Mouse (Mus musculus): Measurements from ENCODE around the gene Pds5b. TPM values are rescaled to one million over a fixed set of nuclear protein-coding genes. Genes with fewer than 3 reads are reported as not detected.
"Not testable (repeated sequence)": the region's sequence is repeated elsewhere in the genome, so short reads cannot be mapped to it uniquely, and the experiment has no call there.

The Pds5b gene
- 17.6 and 18.7 TPM in 2 replicates for polyA plus RNA-seq (2012; rRNA removed)

DNA sequence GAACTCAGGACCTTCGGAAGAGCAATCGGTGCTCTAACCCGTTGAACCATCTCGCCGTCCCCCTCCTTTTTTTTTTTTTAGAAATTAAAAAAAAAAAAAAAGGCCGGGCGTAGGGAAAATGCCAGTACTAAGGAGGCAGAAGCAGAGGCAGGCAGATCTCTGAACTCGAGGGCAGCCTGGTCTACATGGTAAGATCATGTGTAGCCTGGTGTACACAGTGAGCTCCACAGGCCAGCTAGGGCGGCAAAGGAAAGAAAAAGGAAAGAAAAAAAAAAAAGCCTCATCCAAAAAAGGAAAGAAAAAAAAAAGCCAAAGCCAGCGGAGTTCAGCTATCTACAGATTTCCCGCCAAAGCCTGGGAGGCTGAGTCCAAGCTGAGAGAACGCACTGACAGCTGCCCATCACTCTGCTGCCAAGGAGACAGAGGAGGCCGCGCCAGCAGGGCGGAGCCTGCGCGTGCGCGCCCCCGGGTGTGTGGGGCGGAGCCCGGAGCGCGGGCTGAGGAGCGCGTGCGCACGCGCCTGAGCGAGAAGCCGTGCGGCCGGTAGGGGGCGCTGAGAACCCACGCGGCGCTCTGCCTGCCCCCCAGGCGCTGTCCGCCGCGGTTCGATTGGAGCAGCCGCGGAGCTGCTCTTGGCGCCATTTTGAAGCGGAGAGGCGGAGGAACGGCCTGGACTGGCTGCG, at the start of gene Pds5b:
Pds5b (plus strand) TSS at position 587 of the 683 bp plus-strand sequence.
- no peaks in the 10 kb centered on the region for H3K27me3 ChIP-seq (ENCODE audit: control insufficient read depth, insufficient read depth, low read length)
- no peaks in the 10 kb centered on the region for H3K4me1 ChIP-seq (replicated peaks; ENCODE audit: control insufficient read depth, insufficient read depth, low read length)
- 15% methylated on average over 47 of the region's 49 CpGs for WGBS
- peak; percentile 71 for TF ChIP-seq POLR2A (IDR thresholded peaks at IDR 0.05; ENCODE audit: control insufficient read depth, extremely low read depth, insufficient read depth, low read length, poor library complexity)
- peak; percentile 100 for TF ChIP-seq CTCF (IDR thresholded peaks at IDR 0.05; ENCODE audit: borderline replicate concordance, control insufficient read depth, extremely low read depth, insufficient read depth, low read length, poor library complexity)
- H3K36me3 ChIP-seq (ENCODE audit: control insufficient read depth, insufficient read depth, low read length): no peaks in the 10 kb centered on the region
- peak within 1 kb of the TSS; percentile 97 for H3K4me3 ChIP-seq (ENCODE audit: control insufficient read depth, insufficient read depth, low read length)
- peak within 1 kb of the TSS; percentile 25; the same call in 1 of the 2 replicates for H3K27ac ChIP-seq (ENCODE audit: control insufficient read depth, insufficient read depth, low read length)
- peak; percentile 91 for DNase-seq

DNA sequence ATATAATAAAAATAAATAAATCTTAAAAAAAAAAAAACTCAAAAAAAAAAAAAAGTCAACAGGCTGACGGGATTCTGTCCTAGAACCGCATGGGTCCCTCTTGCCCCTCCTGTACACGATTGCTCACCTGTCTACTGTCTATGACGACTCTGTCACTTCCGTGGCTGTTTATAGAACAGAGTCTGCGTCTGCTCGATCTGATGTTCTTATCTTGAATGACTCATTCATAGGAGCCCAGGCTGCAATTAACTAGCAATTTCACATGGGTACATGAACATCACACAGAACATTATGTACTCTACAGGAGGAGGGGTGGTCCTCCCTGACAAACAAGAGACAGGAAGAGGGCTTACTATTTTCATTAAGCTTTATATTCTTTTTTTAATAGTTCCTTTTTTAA, 48.0 kb upstream of the Pds5b start:
- DNase-seq: no peak
- H3K27ac ChIP-seq (ENCODE audit: control insufficient read depth, insufficient read depth, low read length): no peak overlapping the region
- no peaks in the 10 kb centered on the region for H3K4me1 ChIP-seq (replicated peaks; ENCODE audit: control insufficient read depth, insufficient read depth, low read length)
- no peaks in the 10 kb centered on the region for H3K36me3 ChIP-seq (ENCODE audit: control insufficient read depth, insufficient read depth, low read length)
- H3K4me3 ChIP-seq (ENCODE audit: control insufficient read depth, insufficient read depth, low read length): no peak overlapping the region
- TF ChIP-seq CTCF (IDR thresholded peaks at IDR 0.05; ENCODE audit: borderline replicate concordance, control insufficient read depth, extremely low read depth, insufficient read depth, low read length, poor library complexity): no peak
- TF ChIP-seq POLR2A (IDR thresholded peaks at IDR 0.05; ENCODE audit: control insufficient read depth, extremely low read depth, insufficient read depth, low read length, poor library complexity): no peak
- H3K27me3 ChIP-seq (ENCODE audit: control insufficient read depth, insufficient read depth, low read length): no peaks in the 10 kb centered on the region
- 96% methylated on average over 7 of the region's 7 CpGs for WGBS

DNA sequence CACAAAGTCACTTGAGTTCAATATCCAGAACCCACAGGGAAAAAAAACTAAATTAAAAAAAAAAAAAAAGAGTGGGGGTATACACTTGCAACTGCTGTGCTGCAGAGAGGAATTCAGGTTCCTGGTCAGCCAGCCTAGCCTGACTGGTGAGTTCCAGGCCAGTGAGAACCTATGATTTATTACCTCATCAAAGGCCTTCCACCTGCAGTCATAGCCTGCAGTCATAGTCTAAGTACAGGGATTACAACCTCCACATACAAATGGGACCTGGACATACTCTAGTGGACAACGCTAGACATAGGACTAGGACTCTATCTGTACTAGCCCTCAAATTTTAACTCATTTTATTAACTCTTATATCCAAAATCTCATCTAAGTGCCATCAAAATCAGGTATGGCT, 44.3 kb upstream of the Pds5b start:
- 0 out of 2 replicates have a peak, but pooled peaks cover under 1% of the 10 kb centered on the region for H3K36me3 ChIP-seq (ENCODE audit: control insufficient read depth, insufficient read depth, low read length)
- WGBS: 98% methylated on average over 1 of the region's 1 CpGs
- H3K4me1 ChIP-seq (replicated peaks; ENCODE audit: control insufficient read depth, insufficient read depth, low read length): no peaks in the 10 kb centered on the region
- no peak for DNase-seq
- no peak for TF ChIP-seq POLR2A (IDR thresholded peaks at IDR 0.05; ENCODE audit: control insufficient read depth, extremely low read depth, insufficient read depth, low read length, poor library complexity)
- TF ChIP-seq CTCF (IDR thresholded peaks at IDR 0.05; ENCODE audit: borderline replicate concordance, control insufficient read depth, extremely low read depth, insufficient read depth, low read length, poor library complexity): no peak
- no peaks in the 10 kb centered on the region for H3K27me3 ChIP-seq (ENCODE audit: control insufficient read depth, insufficient read depth, low read length)
- H3K4me3 ChIP-seq (ENCODE audit: control insufficient read depth, insufficient read depth, low read length): no peak overlapping the region
- H3K27ac ChIP-seq (ENCODE audit: control insufficient read depth, insufficient read depth, low read length): no peak overlapping the region

GRCm38 (mm10) chr5:150629692-150630091, 43.8 kb upstream of the Pds5b start:
- H3K27me3 ChIP-seq (ENCODE audit: control insufficient read depth, insufficient read depth, low read length): no peaks in the 10 kb centered on the region
- H3K4me3 ChIP-seq (ENCODE audit: control insufficient read depth, insufficient read depth, low read length): no peak overlapping the region
- H3K36me3 ChIP-seq (ENCODE audit: control insufficient read depth, insufficient read depth, low read length): 0 out of 2 replicates have a peak, but pooled peaks cover 4% of the 10 kb centered on the region
- WGBS: 91% methylated on average over 2 of the region's 2 CpGs
- DNase-seq: no peak
- no peaks in the 10 kb centered on the region for H3K4me1 ChIP-seq (replicated peaks; ENCODE audit: control insufficient read depth, insufficient read depth, low read length)
- TF ChIP-seq CTCF (IDR thresholded peaks at IDR 0.05; ENCODE audit: borderline replicate concordance, control insufficient read depth, extremely low read depth, insufficient read depth, low read length, poor library complexity) (no peak), POLR2A (IDR thresholded peaks at IDR 0.05; ENCODE audit: control insufficient read depth, extremely low read depth, insufficient read depth, low read length, poor library complexity) (no peak)
- H3K27ac ChIP-seq (ENCODE audit: control insufficient read depth, insufficient read depth, low read length): no peak overlapping the region

DNA sequence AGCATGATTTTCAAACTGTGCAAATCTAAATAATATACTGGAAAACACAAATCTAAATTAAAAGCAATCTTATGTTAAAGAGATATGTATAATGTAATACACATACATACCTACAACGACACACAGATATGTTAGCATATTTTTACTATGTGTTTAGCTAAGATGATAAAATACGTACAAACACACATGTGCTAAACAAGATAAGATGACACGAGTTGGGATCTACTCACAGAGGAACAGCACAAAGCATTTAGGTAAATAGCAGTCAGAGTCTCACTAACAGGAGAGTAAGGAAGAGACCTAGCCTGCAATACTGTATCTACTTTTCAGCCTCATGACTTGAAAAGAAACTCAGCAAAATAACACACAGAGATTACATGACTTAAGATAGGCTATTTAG, 32.1 kb upstream of the Pds5b start:
- TF ChIP-seq POLR2A (IDR thresholded peaks at IDR 0.05; ENCODE audit: control insufficient read depth, extremely low read depth, insufficient read depth, low read length, poor library complexity) (no peak), CTCF (IDR thresholded peaks at IDR 0.05; ENCODE audit: borderline replicate concordance, control insufficient read depth, extremely low read depth, insufficient read depth, low read length, poor library complexity) (no peak)
- 98% methylated on average over 3 of the region's 3 CpGs for WGBS
- no peak overlapping the region for H3K4me3 ChIP-seq (ENCODE audit: control insufficient read depth, insufficient read depth, low read length)
- H3K4me1 ChIP-seq (replicated peaks; ENCODE audit: control insufficient read depth, insufficient read depth, low read length): no peaks in the 10 kb centered on the region
- no peak for DNase-seq
- no peak overlapping the region for H3K27ac ChIP-seq (ENCODE audit: control insufficient read depth, insufficient read depth, low read length)
- peaks cover 65% of the 10 kb centered on the region for H3K36me3 ChIP-seq (ENCODE audit: control insufficient read depth, insufficient read depth, low read length)
- no peaks in the 10 kb centered on the region for H3K27me3 ChIP-seq (ENCODE audit: control insufficient read depth, insufficient read depth, low read length)

DNA sequence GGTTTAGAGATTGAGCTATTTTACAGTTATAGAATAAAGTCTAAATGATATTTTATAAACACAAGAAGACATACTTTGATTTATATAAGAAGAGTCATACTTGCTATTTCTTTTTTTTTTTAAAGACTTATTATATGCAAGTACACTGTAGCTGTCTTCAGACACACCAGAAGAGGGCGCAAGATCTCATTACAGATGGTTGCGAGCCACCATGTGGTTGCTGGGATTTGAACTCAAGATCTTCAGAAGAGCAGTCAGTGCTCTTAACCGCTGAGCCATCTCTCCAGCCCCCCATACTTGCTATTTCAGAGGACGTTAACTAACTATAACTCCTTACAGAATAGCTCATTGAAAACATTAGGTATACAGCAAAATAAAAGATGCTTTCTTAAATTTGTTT, 30.1 kb upstream of the Pds5b start:
- H3K4me3 ChIP-seq (ENCODE audit: control insufficient read depth, insufficient read depth, low read length); DNase-seq; H3K4me1 ChIP-seq (replicated peaks; ENCODE audit: control insufficient read depth, insufficient read depth, low read length); H3K27me3 ChIP-seq (ENCODE audit: control insufficient read depth, insufficient read depth, low read length); H3K27ac ChIP-seq (ENCODE audit: control insufficient read depth, insufficient read depth, low read length): not testable (repeated sequence)
- H3K36me3 ChIP-seq (ENCODE audit: control insufficient read depth, insufficient read depth, low read length): peaks cover 63% of the 10 kb centered on the region
- 97% methylated on average over 4 of the region's 4 CpGs for WGBS

GRCm38 (mm10) chr5:150644926-150645325, 28.6 kb upstream of the Pds5b start:
- Histone ChIP-seq H3K27me3 (ENCODE audit: control insufficient read depth, insufficient read depth, low read length) (no peaks in the 10 kb centered on the region), H3K4me1 (replicated peaks; ENCODE audit: control insufficient read depth, insufficient read depth, low read length) (no peaks in the 10 kb centered on the region), H3K36me3 (ENCODE audit: control insufficient read depth, insufficient read depth, low read length) (peaks cover 71% of the 10 kb centered on the region), H3K27ac (ENCODE audit: control insufficient read depth, insufficient read depth, low read length) (no peak overlapping the region), H3K4me3 (ENCODE audit: control insufficient read depth, insufficient read depth, low read length) (no peak overlapping the region)
- 97% methylated on average over 4 of the region's 4 CpGs for WGBS
- no peak for TF ChIP-seq CTCF (IDR thresholded peaks at IDR 0.05; ENCODE audit: borderline replicate concordance, control insufficient read depth, extremely low read depth, insufficient read depth, low read length, poor library complexity)
- no peak for TF ChIP-seq POLR2A (IDR thresholded peaks at IDR 0.05; ENCODE audit: control insufficient read depth, extremely low read depth, insufficient read depth, low read length, poor library complexity)
- DNase-seq: no peak
